Mouse (Mus musculus) myocyte (in vitro differentiated cells): ENCODE data around the gene Gnb2. TPM values are rescaled to one million over a fixed set of nuclear protein-coding genes. Genes with fewer than 3 reads are reported as not detected.

Experiments
- H3K27me3 ChIP-seq: one replicate; pipeline ENCODE4 v1.6.1; 2011; ENCODE audit not compliant: control insufficient read depth, insufficient read depth, insufficient read length
- H3K36me3 ChIP-seq: one replicate; pipeline ENCODE4 v1.6.1; 2011; ENCODE audit not compliant: control insufficient read depth, insufficient read depth
- H3K4me2 ChIP-seq: one replicate; pipeline ENCODE4 v1.6.1; 2011; ENCODE audit warnings: low read depth, control low read depth
- H3K4me3 ChIP-seq: one replicate; pipeline ENCODE4 v1.5.1; 2011; ENCODE audit warnings: mild to moderate bottlenecking, control low read depth, moderate library complexity
- H3K79me2 ChIP-seq: one replicate; pipeline ENCODE4 v1.6.1; 2011; ENCODE audit not compliant: control insufficient read depth, insufficient read depth
- H3ac ChIP-seq: one replicate; pipeline ENCODE4 v1.6.1; 2011; ENCODE audit not compliant: control insufficient read depth, insufficient read length
- CEBPB ChIP-seq: IDR thresholded peaks from 2 replicates; pipeline ENCODE4 v1.6.1; 2011; ENCODE audit warnings: mild to moderate bottlenecking, moderate library complexity; ENCODE audit not compliant: poor library complexity, insufficient read depth, severe bottlenecking
- E2F4 ChIP-seq: IDR thresholded peaks from one replicate; pipeline ENCODE4 v1.6.1; 2011; ENCODE audit warnings: mild to moderate bottlenecking, control low read depth, moderate library complexity; ENCODE audit not compliant: insufficient read depth
- MYOD1 ChIP-seq, 3 experiments: IDR thresholded peaks; one replicate each; pipeline ENCODE4 v1.6.1; 2011; ENCODE audit warnings: control low read depth in 2 of 3, low read depth in 2 of 3, mild to moderate bottlenecking in 2 of 3, moderate library complexity in 1 of 3; ENCODE audit not compliant: insufficient read length in 2 of 3, control insufficient read depth in 1 of 3
- MYOG ChIP-seq, 3 experiments: IDR thresholded peaks; one replicate each; pipeline ENCODE4 v1.6.1; 2011; ENCODE audit warnings: control low read depth in 2 of 3, low read depth in 2 of 3, mild to moderate bottlenecking in 2 of 3; ENCODE audit not compliant: insufficient read length in 2 of 3, control insufficient read depth in 1 of 3, insufficient read depth in 1 of 3
- POLR2A ChIP-seq: IDR thresholded peaks from one replicate; pipeline ENCODE4 v1.6.1; 2011; ENCODE audit warnings: low read depth, mild to moderate bottlenecking, control low read depth, moderate library complexity; ENCODE audit not compliant: insufficient read length
- POLR2AphosphoS2 ChIP-seq: IDR thresholded peaks from one replicate; pipeline ENCODE4 v1.6.1; 2011; ENCODE audit warnings: low read depth, control low read depth; ENCODE audit not compliant: insufficient read length
- REST ChIP-seq: IDR thresholded peaks from one replicate; pipeline ENCODE4 v1.6.1; 2011; ENCODE audit warnings: mild to moderate bottlenecking, control low read depth, moderate library complexity; ENCODE audit not compliant: insufficient read depth, insufficient read length
- SRF ChIP-seq: IDR thresholded peaks from one replicate; pipeline ENCODE4 v1.6.1; 2011; ENCODE audit warnings: low read depth; ENCODE audit not compliant: control insufficient read depth, insufficient read length
- TCF12 ChIP-seq: IDR thresholded peaks from one replicate; pipeline ENCODE4 v1.6.1; 2011; ENCODE audit warnings: mild to moderate bottlenecking, control low read depth; ENCODE audit not compliant: poor library complexity, insufficient read depth, severe bottlenecking
- USF1 ChIP-seq: IDR thresholded peaks from one replicate; pipeline ENCODE4 v1.6.1; 2011; ENCODE audit warnings: low read depth, mild to moderate bottlenecking, control low read depth, moderate library complexity
- polyA plus RNA-seq: library from polyadenylated mRNA; unstranded; fragments of >200 nt; fragmentation: generic; extraction: Trizol; gene quantifications from one replicate; pipeline ENCODE4 v1.2.1, GENCODE M21; 2012; ENCODE audit warnings: missing spikeins

Gene Gnb2
- polyA plus RNA-seq, 1 experiment: 632 TPM

GRCm38 (mm10) chr5:137525511-137525910, 7.8 kb downstream of the Gnb2 start:
- Histone ChIP-seq H3ac (no peak overlapping the region), H3K4me2 (no peak overlapping the region), H3K27me3 (no peaks in the 10 kb centered on the region), H3K4me3 (no peak overlapping the region), H3K36me3 (peaks cover 5% of the 10 kb centered on the region), H3K79me2 (peaks cover 9% of the 10 kb centered on the region)
- TF ChIP-seq USF1 (no peak), SRF (no peak), POLR2AphosphoS2 (peak; percentile 44)

GRCm38 (mm10) chr5:137524671-137525070, 8.6 kb downstream of the Gnb2 start:
- Histone ChIP-seq H3K79me2 (peaks cover 1% of the 10 kb centered on the region), H3K36me3 (peaks cover 5% of the 10 kb centered on the region), H3ac (no peak overlapping the region), H3K4me3 (no peak overlapping the region), H3K4me2 (no peak overlapping the region), H3K27me3 (no peaks in the 10 kb centered on the region)
- TF ChIP-seq MYOG (IDR thresholded peaks at IDR 0.05; ENCODE audit: control insufficient read depth in 1 of 3, insufficient read depth in 1 of 3, insufficient read length in 2 of 3, low read depth in 2 of 3): no peak
- TF ChIP-seq POLR2AphosphoS2: peak; percentile 66
- TF ChIP-seq E2F4: no peak
- TF ChIP-seq POLR2A: peak; percentile 8

GRCm38 (mm10) chr5:137524251-137524515, 9.1 kb downstream of the Gnb2 start:
- peak; percentile 1 for TF ChIP-seq POLR2AphosphoS2
- no peak for TF ChIP-seq MYOD1 (IDR thresholded peaks at IDR 0.05; ENCODE audit: control insufficient read depth in 1 of 3, insufficient read length in 2 of 3, low read depth in 2 of 3)

GRCm38 (mm10) chr5:137523396-137524250, 9.7 kb downstream of the Gnb2 start:
- no peak overlapping the region for H3K4me3 ChIP-seq
- no peaks in the 10 kb centered on the region for H3K27me3 ChIP-seq
- H3K79me2 ChIP-seq: peaks cover under 1% of the 10 kb centered on the region
- H3ac ChIP-seq: no peak overlapping the region
- H3K36me3 ChIP-seq: peaks cover 5% of the 10 kb centered on the region
- TF ChIP-seq REST (no peak), USF1 (no peak), POLR2AphosphoS2 (peak; percentile 68)
- no peak overlapping the region for H3K4me2 ChIP-seq

More at GRCm38 (mm10) chr5:137524251-137524515, 9.1 kb downstream of the Gnb2 start:
- H3K27me3 ChIP-seq: no peaks in the 10 kb centered on the region
- H3K4me3 ChIP-seq: no peak overlapping the region
- no peaks in the 10 kb centered on the region for H3K79me2 ChIP-seq
- peaks cover 5% of the 10 kb centered on the region for H3K36me3 ChIP-seq
- H3ac ChIP-seq: no peak overlapping the region
- no peak overlapping the region for H3K4me2 ChIP-seq

GRCm38 (mm10) chr5:137522711-137523110, 10.6 kb downstream of the Gnb2 start:
- TF ChIP-seq USF1: no peak
- peak; percentile 32 for TF ChIP-seq POLR2AphosphoS2
- Histone ChIP-seq H3K79me2 (peaks cover 4% of the 10 kb centered on the region), H3K4me2 (no peak overlapping the region), H3K27me3 (no peaks in the 10 kb centered on the region), H3ac (no peak overlapping the region), H3K36me3 (peaks cover 8% of the 10 kb centered on the region), H3K4me3 (no peak overlapping the region)

GRCm38 (mm10) chr5:137521861-137522260, 11.4 kb downstream of the Gnb2 start:
- no peak overlapping the region for H3ac ChIP-seq
- no peak overlapping the region for H3K4me3 ChIP-seq
- no peak for TF ChIP-seq USF1
- no peak for TF ChIP-seq POLR2A
- no peak for TF ChIP-seq MYOG (IDR thresholded peaks at IDR 0.05; ENCODE audit: control insufficient read depth in 1 of 3, insufficient read depth in 1 of 3, insufficient read length in 2 of 3, low read depth in 2 of 3)
- TF ChIP-seq MYOD1 (IDR thresholded peaks at IDR 0.05; ENCODE audit: control insufficient read depth in 1 of 3, insufficient read length in 2 of 3, low read depth in 2 of 3): no peak
- TF ChIP-seq REST: no peak
- TF ChIP-seq TCF12: no peak
- TF ChIP-seq CEBPB: no peak
- peaks cover 13% of the 10 kb centered on the region for H3K79me2 ChIP-seq
- H3K4me2 ChIP-seq: no peak overlapping the region
- peaks cover 8% of the 10 kb centered on the region for H3K36me3 ChIP-seq
- no peaks in the 10 kb centered on the region for H3K27me3 ChIP-seq
